Mouse (Mus musculus): ENCODE data around the gene Cyb5r1.

- TF ChIP-seq POLR2A (IDR thresholded peaks at IDR 0.05; ENCODE audit: low read depth, low read length) (no peak), ZC3H11A (IDR thresholded peaks at IDR 0.05; ENCODE audit: low read depth, low read length) (no peak), TCF12 (IDR thresholded peaks at IDR 0.05; ENCODE audit: low read depth, low read length) (no peak), RAD21 (IDR thresholded peaks at IDR 0.05; ENCODE audit: low read depth, low read length) (no peak), CTCF (conservative IDR thresholded peaks at IDR 0.05 in 1 of 2, IDR thresholded peaks at IDR 0.05 in 1 of 2; ENCODE audit: low read depth in 2 of 2, low read length in 2 of 2) (no peak), E2F4 (IDR thresholded peaks at IDR 0.05; ENCODE audit: insufficient replicate concordance, low read depth, low read length) (no peak), MAX (IDR thresholded peaks at IDR 0.05; ENCODE audit: low read length) (no peak), EP300 (IDR thresholded peaks at IDR 0.05; ENCODE audit: low read length) (no peak), ETS1 (conservative IDR thresholded peaks at IDR 0.05; ENCODE audit: low read depth, low read length) (no peak), GABPA (IDR thresholded peaks at IDR 0.05; ENCODE audit: insufficient replicate concordance, low read depth, low read length) (no peak), SMC3 (IDR thresholded peaks at IDR 0.05; ENCODE audit: low read depth, low read length) (no peak), POLR2AphosphoS2 (IDR thresholded peaks at IDR 0.05; ENCODE audit: low read depth, low read length) (no peak), USF1 (IDR thresholded peaks at IDR 0.05; ENCODE audit: low read depth, low read length) (no peak)
Observed at GRCm38 (mm10) chr1:134361195-134361856, 44.0 kb upstream of the Cyb5r1 start.
